Mouse (Mus musculus) brain, embryonic 14.5 days (tissue): ENCODE results near the gene Abl2. TPM values are rescaled to one million over a fixed set of nuclear protein-coding genes. Genes with fewer than 3 reads are reported as not detected.

Source experiments
- DNase-seq: peaks from one replicate; pipeline ENCODE4 v3.0.0-alpha.2; 2011; ENCODE audit warnings: low read depth
- CTCF ChIP-seq: fragments of 200-500 bp; IDR thresholded peaks from 2 replicates; pipeline ENCODE4 v1.5.1; 2012; ENCODE audit warnings: inconsistent platforms, mild to moderate bottlenecking, moderate library complexity, borderline replicate concordance; ENCODE audit not compliant: insufficient read depth, insufficient read length; ENCODE audit errors: extremely low read depth
- POLR2A ChIP-seq: fragments of 200-500 bp; IDR thresholded peaks from 2 replicates; pipeline ENCODE4 v1.6.1; 2012; ENCODE audit warnings: mild to moderate bottlenecking, inconsistent platforms, borderline replicate concordance; ENCODE audit not compliant: poor library complexity, insufficient read depth, insufficient read length, severe bottlenecking; ENCODE audit errors: extremely low read depth
- polyA plus RNA-seq: library from polyadenylated mRNA; depleted of rRNA; stranded (reverse); fragments of >200 nt; gene quantifications from 2 replicates; pipeline ENCODE4 v1.2.3, GENCODE M21; 2012

The Abl2 gene
- polyA plus RNA-seq, 1 experiment = 22.1 TPM

- no peak for TF ChIP-seq CTCF
- no peak for TF ChIP-seq POLR2A
- no peak for DNase-seq
These were observed 44.0 kb downstream of the Abl2 start for GRCm38 (mm10) chr1:156602545-156602944.

- DNase-seq = no peak
- TF ChIP-seq CTCF (no peak), POLR2A (no peak)
These were observed 46.7 kb downstream of the Abl2 start for GRCm38 (mm10) chr1:156605094-156605866.

- DNase-seq = no peak
- TF ChIP-seq CTCF = no peak
- no peak for TF ChIP-seq POLR2A
These were observed 47.4 kb downstream of the Abl2 start for GRCm38 (mm10) chr1:156605940-156606339.

- TF ChIP-seq POLR2A (no peak), CTCF (no peak)
These were observed 49.9 kb downstream of the Abl2 start for GRCm38 (mm10) chr1:156608496-156608895.

GRCm38 (mm10) chr1:156610257-156610656 lies 51.7 kb downstream of the Abl2 start:
- no peak for DNase-seq
- no peak for TF ChIP-seq POLR2A
- no peak for TF ChIP-seq CTCF

More at GRCm38 (mm10) chr1:156608496-156608895, 49.9 kb downstream of the Abl2 start:
- DNase-seq = no peak

- DNase-seq = peak; percentile 84
- TF ChIP-seq CTCF (no peak), POLR2A (no peak)
These were observed 55.4 kb downstream of the Abl2 start for GRCm38 (mm10) chr1:156613855-156614530.

GRCm38 (mm10) chr1:156614710-156615109 lies 56.1 kb downstream of the Abl2 start:
- TF ChIP-seq POLR2A = no peak
- 0 out of 2 replicates have a peak, but pooled peaks have one; percentile 13 for TF ChIP-seq CTCF
- DNase-seq = no peak

GRCm38 (mm10) chr1:156615381-156616133 lies 57.0 kb downstream of the Abl2 start:
- DNase-seq = peak; percentile 39
- TF ChIP-seq POLR2A (no peak), CTCF (no peak)

- TF ChIP-seq CTCF (no peak), POLR2A (no peak)
These were observed 58.5 kb downstream of the Abl2 start for GRCm38 (mm10) chr1:156616989-156617598.

GRCm38 (mm10) chr1:156617811-156618210 lies 59.2 kb downstream of the Abl2 start:
- no peak for DNase-seq
- TF ChIP-seq CTCF (no peak), POLR2A (no peak)

More at GRCm38 (mm10) chr1:156616989-156617598, 58.5 kb downstream of the Abl2 start:
- DNase-seq = no peak
